ENCODE assay signal across 32 mouse cellular contexts in genomic region chr11:113614476-113614875, GRCm38 (mm10). TPM values are rescaled to one million over a fixed set of nuclear protein-coding genes. Genes with fewer than 3 reads are reported as not detected.
DNase-seq lines count a peak whose midpoint lies in the region; ATAC-seq lines count a peak whose summit lies in the region.
"Had no signal": no experiment of that assay in that cellular context is flagged by ENCODE, and none has a peak within 500 bp of the region (broad histone marks: within the 10 kb centered on the region; RNA-seq: fewer than 3 reads in every experiment).

No protein-coding gene starts in this region.

- no peaks in the 10 kb centered on the region for H3K36me3 ChIP-seq in heart, embryonic 16.5 days (ENCODE audit: control insufficient read depth, insufficient read depth)
- no peaks in the 10 kb centered on the region for H3K36me3 ChIP-seq in forebrain, embryonic 14.5 days (ENCODE audit: control insufficient read depth, insufficient read depth, low read length)
- H3K36me3 ChIP-seq: forebrain, embryonic 15.5 days; kidney, embryonic 15.5 days; limb, embryonic 13.5 days; lung, embryonic 15.5 days; neural tube, embryonic 13.5 days; stomach, embryonic 15.5 days had no signal

- H3K4me3 ChIP-seq in heart, embryonic 16.5 days (ENCODE audit: low read length) = no peak overlapping the region
- H3K4me3 ChIP-seq in forebrain, embryonic 14.5 days (ENCODE audit: low read depth, low read length) = no peak overlapping the region
- H3K4me3 ChIP-seq: forebrain, embryonic 15.5 days; kidney, embryonic 15.5 days; limb, embryonic 13.5 days; lung, embryonic 15.5 days; myocyte; neural tube, embryonic 13.5 days; stomach, embryonic 15.5 days had no signal

- H3K4me2 ChIP-seq in heart, embryonic 16.5 days (ENCODE audit: low read depth, low read length) = no peak overlapping the region
- no peak overlapping the region for H3K4me2 ChIP-seq in forebrain, embryonic 14.5 days (ENCODE audit: low read length)
- H3K4me2 ChIP-seq: forebrain, embryonic 15.5 days; heart, embryonic 11.5 days; kidney, embryonic 15.5 days; limb, embryonic 13.5 days; liver, embryonic 11.5 days; lung, embryonic 15.5 days; midbrain, embryonic 11.5 days; neural tube, embryonic 13.5 days; stomach, embryonic 15.5 days had no signal

- H3K9me3 ChIP-seq in heart, embryonic 16.5 days (replicated peaks; ENCODE audit: control insufficient read depth, low read length) = no peaks in the 10 kb centered on the region
- H3K9me3 ChIP-seq in forebrain, embryonic 14.5 days (replicated peaks; ENCODE audit: control insufficient read depth, low read length) = no peaks in the 10 kb centered on the region
- H3K9me3 ChIP-seq: forebrain, embryonic 15.5 days; kidney, embryonic 15.5 days; limb, embryonic 13.5 days; lung, embryonic 15.5 days; neural tube, embryonic 13.5 days; stomach, embryonic 15.5 days had no signal

- H3K9ac ChIP-seq in heart, embryonic 16.5 days (ENCODE audit: low read length) = no peak overlapping the region
- H3K9ac ChIP-seq in forebrain, embryonic 14.5 days (ENCODE audit: low read length) = no peak overlapping the region
- H3K9ac ChIP-seq: forebrain, embryonic 15.5 days; kidney, embryonic 15.5 days; limb, embryonic 13.5 days; lung, embryonic 15.5 days; neural tube, embryonic 13.5 days; stomach, embryonic 15.5 days had no signal

- peaks cover 16% of the 10 kb centered on the region for H3K4me1 ChIP-seq in heart, embryonic 16.5 days (ENCODE audit: control insufficient read depth, insufficient read depth, low read length)
- H3K4me1 ChIP-seq in forebrain, embryonic 14.5 days (ENCODE audit: control insufficient read depth, insufficient read depth, low read length) = peaks cover 11% of the 10 kb centered on the region; the same call in 1 of the 2 replicates

- no peak for DNase-seq in heart, adult 18-20 months
- DNase-seq in thymus, postnatal 0 days (ENCODE audit: low spot score) = peak; percentile 68
- DNase-seq in thymus, postnatal 4 days = peak; percentile 60
- DNase-seq in urinary bladder, postnatal 14 days (ENCODE audit: low spot score) = no peak
- DNase-seq in spleen, postnatal 4 days (ENCODE audit: low spot score in 2 of 2) = no peak
- DNase-seq in forebrain, embryonic 14.5 days (ENCODE audit: low spot score) = no peak
- DNase-seq: adrenal gland, adult 8-10 months; cerebellum, adult 2 months; cerebellum, postnatal 14 days; gastrocnemius, postnatal 10 days; heart, adult 11 months; heart, postnatal 4 days; kidney, adult 18-20 months; kidney, postnatal 25 days; right cerebral cortex, postnatal 4 days had no signal

- peak; percentile 21; the same call in 1 of the 2 replicates for ATAC-seq in heart, embryonic 16.5 days (replicated peaks; ENCODE audit: extremely low read depth, insufficient read depth, low FRiP score)
- peak; percentile 38 for ATAC-seq in megakaryocyte progenitor cell, adult 5-6 weeks (replicated peaks; ENCODE audit: poor library complexity)
- no peak for ATAC-seq in forebrain, embryonic 14.5 days
- ATAC-seq: activated CD4-positive, CD25-positive, alpha-beta regulatory T cell, adult 4 months; forebrain, embryonic 15.5 days; hindbrain, embryonic 16.5 days had no signal

- peaks cover 14% of the 10 kb centered on the region for H3K27me3 ChIP-seq in heart, embryonic 16.5 days (ENCODE audit: control insufficient read depth, insufficient read depth, low read length)
- 0 out of 2 replicates have a peak, but pooled peaks cover 2% of the 10 kb centered on the region for H3K27me3 ChIP-seq in forebrain, embryonic 14.5 days (replicated peaks; ENCODE audit: control insufficient read depth, insufficient read depth, low read length)
- H3K27me3 ChIP-seq: CH12.LX; forebrain, embryonic 15.5 days had no signal

- WGBS in heart, embryonic 16.5 days = 55% methylated on average over 6 of the region's 6 CpGs
- WGBS in forebrain, embryonic 14.5 days = 83% methylated on average over 6 of the region's 6 CpGs

- peak overlapping the region; percentile 2 for H3K27ac ChIP-seq in heart, embryonic 16.5 days (ENCODE audit: low read length)
- H3K27ac ChIP-seq in forebrain, embryonic 14.5 days (ENCODE audit: low read depth, low read length) = no peak overlapping the region
- H3K27ac ChIP-seq: forebrain, embryonic 15.5 days; kidney, embryonic 15.5 days; limb, embryonic 13.5 days; lung, embryonic 15.5 days; neural tube, embryonic 13.5 days; stomach, embryonic 15.5 days had no signal

RNA-seq across cellular contexts. Expression of gene Sstr2, which starts 4.7 kb away (rescaled TPM):
- polyA plus RNA-seq in heart, embryonic 16.5 days (2015; fragmentation: Nextera tagmentation; extraction: Ambion mirVana) = 1.2 and 2.6 TPM in 2 replicates
- not detected for total RNA-seq in heart, adult 18-20 months (2021)
- 0.35 and 0.46 TPM in 2 replicates for total RNA-seq in megakaryocyte progenitor cell, adult 5-6 weeks (2015)
- total RNA-seq in megakaryocyte progenitor cell, adult 5-6 weeks (2017) = 1.6 TPM in 1 of 2 replicates, not detected in the other
- 3.4 and 4.0 TPM in 2 replicates for polyA plus RNA-seq in thymus, postnatal 0 days (2015; fragmentation: Nextera tagmentation; extraction: Ambion mirVana)
- 71.9 and 75.2 TPM in 2 replicates for polyA plus RNA-seq in forebrain, embryonic 14.5 days (2014; fragmentation: Nextera tagmentation; extraction: Ambion mirVana)
- total RNA-seq: CH12.LX; heart, postnatal 4 days; megakaryocyte, adult 5-6 weeks had no signal
- polyA plus RNA-seq: activated CD4-positive, CD25-positive, alpha-beta regulatory T cell, adult 4 months; heart, postnatal 0 days had no signal

RNA-seq across cellular contexts. Expression of gene Cog1, which starts 34.5 kb away (rescaled TPM):
- 15.5 and 18.6 TPM in 2 replicates for polyA plus RNA-seq in heart, embryonic 16.5 days (2015; fragmentation: Nextera tagmentation; extraction: Ambion mirVana)
- 10 to 100 TPM; 17.3 to 19.8 TPM for total RNA-seq in heart, adult 18-20 months (2021)
- total RNA-seq in megakaryocyte progenitor cell, adult 5-6 weeks (2015) = 26.0 and 29.0 TPM in 2 replicates
- 13.7 and 13.9 TPM in 2 replicates for total RNA-seq in megakaryocyte progenitor cell, adult 5-6 weeks (2017)
- 21.6 and 22.1 TPM in 2 replicates for polyA plus RNA-seq in thymus, postnatal 0 days (2015; fragmentation: Nextera tagmentation; extraction: Ambion mirVana)
- polyA plus RNA-seq in forebrain, embryonic 14.5 days (2014; fragmentation: Nextera tagmentation; extraction: Ambion mirVana) = 28.8 and 33.9 TPM in 2 replicates

RNA-seq across cellular contexts. Expression of gene Slc39a11, which starts 35.4 kb away (rescaled TPM):
- 11.9 and 16.2 TPM in 2 replicates for polyA plus RNA-seq in heart, embryonic 16.5 days (2015; fragmentation: Nextera tagmentation; extraction: Ambion mirVana)
- 1 to 10 TPM; 3.3 to 4.8 TPM for total RNA-seq in heart, adult 18-20 months (2021)
- 25.6 and 30.9 TPM in 2 replicates for total RNA-seq in megakaryocyte progenitor cell, adult 5-6 weeks (2015)
- total RNA-seq in megakaryocyte progenitor cell, adult 5-6 weeks (2017) = 30.9 and 32.6 TPM in 2 replicates
- 19.4 and 19.9 TPM in 2 replicates for polyA plus RNA-seq in thymus, postnatal 0 days (2015; fragmentation: Nextera tagmentation; extraction: Ambion mirVana)
- polyA plus RNA-seq in forebrain, embryonic 14.5 days (2014; fragmentation: Nextera tagmentation; extraction: Ambion mirVana) = 29.5 and 32.4 TPM in 2 replicates

Comparison
In these comparisons a context has a peak if more than half of its experiments do, and no peak if none do; other contexts are left out.
1. DNase-seq: peak in thymus, postnatal 0 days (single experiment) and thymus, postnatal 4 days (single experiment); none in heart, adult 18-20 months (0 of 2), urinary bladder, postnatal 14 days (single experiment), spleen, postnatal 4 days (0 of 2) and forebrain, embryonic 14.5 days (single experiment).
2. RNA of gene Sstr2, which starts 4.7 kb away (polyA plus RNA-seq): 71.9 to 75.2 TPM in forebrain, embryonic 14.5 days; 3.4 to 4.0 TPM in thymus, postnatal 0 days and 1.2 to 2.6 TPM in heart, embryonic 16.5 days; every median in the first group is over 10 times any median in the second.